14 mouse cellular contexts compared by ENCODE assay signal in the genomic region with DNA sequence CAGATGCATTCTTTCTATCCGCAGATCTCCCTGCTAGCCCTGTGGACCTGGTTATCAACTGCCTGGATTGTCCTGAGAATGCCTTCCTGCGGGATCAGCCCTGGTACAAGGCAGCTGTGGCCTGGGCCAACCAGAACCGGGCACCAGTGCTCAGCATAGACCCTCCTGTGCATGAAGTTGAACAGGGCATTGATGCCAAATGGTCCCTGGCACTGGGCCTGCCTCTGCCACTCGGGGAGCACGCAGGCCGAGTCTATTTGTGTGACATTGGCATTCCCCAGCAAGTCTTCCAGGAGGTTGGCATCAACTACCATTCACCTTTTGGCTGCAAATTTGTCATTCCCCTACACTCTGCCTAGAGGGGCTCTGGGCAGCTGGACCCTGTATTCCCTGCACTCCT. TPM values are rescaled to one million over a fixed set of nuclear protein-coding genes. Genes with fewer than 3 reads are reported as not detected.
DNase-seq lines count a peak whose midpoint lies in the region; ATAC-seq and TF ChIP-seq lines count a peak whose summit lies in the region.
"Had no signal": no experiment of that assay in that cellular context is flagged by ENCODE, and none has a peak within 500 bp of the region (broad histone marks: within the 10 kb centered on the region; RNA-seq: fewer than 3 reads in every experiment).

No protein-coding gene starts in this region.

- no peaks in the 10 kb centered on the region for H3K9me3 ChIP-seq in kidney, embryonic 15.5 days (replicated peaks)
- H3K9me3 ChIP-seq: liver, embryonic 15.5 days had no signal

- no peak overlapping the region for H3K9ac ChIP-seq in kidney, embryonic 15.5 days
- H3K9ac ChIP-seq: liver, embryonic 15.5 days had no signal

- no peak for TF ChIP-seq POLR2A in small intestine, adult 2 months (IDR thresholded peaks at IDR 0.05; ENCODE audit: low read depth, low read length)

- TF ChIP-seq CTCF in small intestine, adult 2 months (IDR thresholded peaks at IDR 0.05; ENCODE audit: extremely low read depth, insufficient read length, insufficient replicate concordance, low read depth, low read length): no peak

- no peaks in the 10 kb centered on the region for H3K4me1 ChIP-seq in kidney, embryonic 15.5 days
- peaks cover 14% of the 10 kb centered on the region; the same call in 1 of the 2 replicates for H3K4me1 ChIP-seq in small intestine, adult 2 months (ENCODE audit: control insufficient read depth, insufficient read depth, insufficient read length, low read length)
- H3K4me1 ChIP-seq: liver, embryonic 15.5 days had no signal

- 90% methylated on average over 6 of the region's 6 CpGs for WGBS in kidney, embryonic 15.5 days
- 76% methylated on average over 6 of the region's 6 CpGs for whole genome bisulfite sequencing in small intestine, adult 2 months

- H3K27ac ChIP-seq in kidney, embryonic 15.5 days: no peak overlapping the region
- peak overlapping the region; percentile 55; the same call in 1 of the 2 replicates for H3K27ac ChIP-seq in small intestine, adult 2 months (ENCODE audit: insufficient read depth, low read depth, low read length)
- H3K27ac ChIP-seq: liver, embryonic 15.5 days; macrophage had no signal

- no peak for ATAC-seq in kidney, embryonic 15.5 days (replicated peaks; ENCODE audit: low FRiP score)
- ATAC-seq: CD4-positive, CD25-positive, alpha-beta regulatory T cell, adult 4 months; inflammation-experienced regulatory T-cells, adult 6 months had no signal

- peaks cover 99% of the 10 kb centered on the region for H3K36me3 ChIP-seq in kidney, embryonic 15.5 days
- H3K36me3 ChIP-seq in small intestine, adult 2 months (ENCODE audit: control insufficient read depth, insufficient read depth, low read length): peaks cover 82% of the 10 kb centered on the region

- no peak overlapping the region for H3K4me3 ChIP-seq in kidney, embryonic 15.5 days (replicated peaks)
- H3K4me3 ChIP-seq in small intestine, adult 2 months (ENCODE audit: low read depth, low read length): no peak overlapping the region
- H3K4me3 ChIP-seq: erythroblast, embryonic 14.5 days; liver, embryonic 15.5 days had no signal

- no peaks in the 10 kb centered on the region for H3K27me3 ChIP-seq in kidney, embryonic 15.5 days
- no peaks in the 10 kb centered on the region for H3K27me3 ChIP-seq in small intestine, adult 2 months (ENCODE audit: control insufficient read depth, insufficient read depth, low read length)
- H3K27me3 ChIP-seq: liver, embryonic 15.5 days had no signal

- no peak overlapping the region for H3K4me2 ChIP-seq in kidney, embryonic 15.5 days
- H3K4me2 ChIP-seq: liver, embryonic 15.5 days had no signal

- peak; percentile 47 for DNase-seq in gastrocnemius, postnatal 25 days
- DNase-seq in gastrocnemius, postnatal 10 days: no peak
- DNase-seq in kidney, adult 9 months: peak; percentile 63
- peak; percentile 4 for DNase-seq in thymus, postnatal 14 days
- no peak for DNase-seq in thymus, postnatal 25 days
- no peak for DNase-seq in spleen, postnatal 10 days (ENCODE audit: low spot score in 2 of 2)
- DNase-seq: adrenal gland, postnatal 14 days had no signal

RNA-seq across cellular contexts. Expression of a gene that starts 17.5 kb away (rescaled TPM):
- 10 to 100 TPM; 28.7 to 31.3 TPM for total RNA-seq in gastrocnemius, postnatal 25 days (2021)
- total RNA-seq in gastrocnemius, postnatal 10 days (2021): 10 to 100 TPM; 34.8 to 45.3 TPM
- polyA plus RNA-seq in kidney, embryonic 15.5 days (2015; fragmentation: Nextera tagmentation; extraction: Ambion mirVana): 71.0 and 71.8 TPM in 2 replicates
- 30.7 and 66.1 TPM in 2 replicates for polyA plus RNA-seq in small intestine, adult 2 months (2012; rRNA removed)

RNA-seq across cellular contexts. Expression of a gene that starts 39.8 kb away (rescaled TPM):
- 1 to 10 TPM; 4.9 to 6.0 TPM for total RNA-seq in gastrocnemius, postnatal 25 days (2021)
- 1 to 10 TPM; 7.8 to 8.5 TPM for total RNA-seq in gastrocnemius, postnatal 10 days (2021)
- polyA plus RNA-seq in kidney, embryonic 15.5 days (2015; fragmentation: Nextera tagmentation; extraction: Ambion mirVana): 33.6 and 34.4 TPM in 2 replicates
- 3.7 and 8.0 TPM in 2 replicates for polyA plus RNA-seq in small intestine, adult 2 months (2012; rRNA removed)

Comparison
In these comparisons a context has a peak if more than half of its experiments do, and no peak if none do; other contexts are left out.
1. DNase-seq: peak in gastrocnemius, postnatal 25 days (single experiment), kidney, adult 9 months (single experiment) and thymus, postnatal 14 days (single experiment); none in gastrocnemius, postnatal 10 days (single experiment), thymus, postnatal 25 days (single experiment) and spleen, postnatal 10 days (0 of 2).